Mouse (Mus musculus) erythroblast, embryonic 14.5 days (primary cell): Measurements from ENCODE around the gene Il17re.

Source experiments
- GATA1 ChIP-seq: IDR thresholded peaks from 2 replicates; pipeline ENCODE4 v1.6.1; 2012; ENCODE audit warnings: low read length, inconsistent platforms, mixed read lengths
- TAL1 ChIP-seq: IDR thresholded peaks from 3 replicates; pipeline ENCODE4 v1.6.1; 2012; ENCODE audit warnings: low read length, inconsistent platforms, mixed read lengths

- TF ChIP-seq GATA1 (no peak), TAL1 (no peak)
Observed at GRCm38 (mm10) chr6:113508947-113509280, 50.6 kb downstream of the Il17re start.
